Mouse (Mus musculus): ENCODE measurements around the gene B4galt5.
A peak's percentile ranks its signal among the peaks of the same experiment; 100 is the strongest.
"Not testable (repeated sequence)": the region's sequence is repeated elsewhere in the genome, so short reads cannot be mapped to it uniquely, and the experiment has no call there.

B4galt5 gene

DNA sequence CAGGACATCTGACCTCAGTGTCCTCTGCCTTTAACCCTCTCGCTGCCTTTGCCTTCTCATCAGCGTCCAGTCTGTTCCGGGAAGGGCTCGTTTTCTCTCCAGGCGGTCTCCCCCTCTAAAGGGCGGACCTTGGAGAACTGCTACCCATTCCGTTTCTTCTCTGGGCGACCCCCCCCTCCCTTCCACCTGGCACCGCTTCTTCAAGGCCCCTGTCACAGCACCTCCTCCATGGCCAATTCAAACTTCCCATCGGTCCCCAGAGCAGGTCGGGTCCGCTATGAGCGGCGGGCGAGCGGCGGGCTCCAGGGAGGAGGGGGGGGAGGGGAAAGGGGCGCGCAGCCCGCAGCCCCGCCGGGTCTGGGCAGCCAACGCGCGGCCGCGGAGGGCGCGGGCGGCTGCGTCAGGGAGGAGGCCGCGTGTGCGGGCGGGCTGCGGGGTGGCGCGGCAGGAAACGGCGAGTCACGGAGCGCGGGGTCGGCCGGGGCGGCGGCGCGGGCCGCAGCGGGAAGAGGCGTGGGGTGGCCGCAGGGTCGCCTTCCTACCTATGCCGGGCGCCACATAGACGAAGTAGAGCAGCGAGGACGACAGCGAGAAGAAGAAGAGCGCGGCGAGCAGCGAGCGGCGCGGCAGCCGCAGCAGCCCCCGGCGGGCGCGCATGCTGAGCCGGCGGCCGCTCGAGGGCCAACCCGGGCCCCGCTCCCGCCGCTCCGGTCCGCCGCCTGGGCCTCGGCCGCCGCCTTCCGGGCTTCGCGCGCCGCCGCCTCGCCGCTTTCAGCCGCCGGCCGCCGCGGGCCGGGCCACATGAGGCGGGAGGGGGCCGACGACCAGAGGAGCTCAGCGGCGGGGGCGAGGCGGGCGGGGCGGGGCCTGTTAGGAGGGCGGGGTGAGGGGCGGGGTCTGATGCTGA lies at the start of gene B4galt5:
Gene B4galt5, minus strand, starts transcription at position 808 of the 907 bp plus-strand sequence.
- DNase-seq: peak; percentile 54

GRCm38 (mm10) chr2:167396420-167396819 lies 47.4 kb upstream of the B4galt5 start:
- not testable (repeated sequence) for DNase-seq

DNA sequence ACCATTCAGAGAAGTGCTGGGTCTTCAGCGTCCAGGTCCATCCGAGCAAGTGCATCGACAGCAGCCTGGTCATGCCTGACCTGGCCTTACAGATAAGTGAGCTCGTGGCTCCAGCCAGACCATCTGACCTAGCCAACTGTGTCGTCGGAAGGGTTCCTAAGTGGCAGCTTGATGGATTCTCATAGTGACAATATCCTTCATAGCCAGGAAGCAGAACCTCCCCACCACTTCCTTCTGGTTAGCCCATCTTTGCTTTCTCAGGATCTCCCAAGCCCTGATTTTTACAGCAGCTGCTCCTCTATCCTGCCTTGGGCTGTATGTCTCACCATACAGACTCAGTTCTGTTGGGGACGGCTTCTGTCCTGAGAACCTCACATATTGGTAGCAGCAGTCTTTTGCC lies 45.4 kb upstream of the B4galt5 start:
- DNase-seq: no peak

DNA sequence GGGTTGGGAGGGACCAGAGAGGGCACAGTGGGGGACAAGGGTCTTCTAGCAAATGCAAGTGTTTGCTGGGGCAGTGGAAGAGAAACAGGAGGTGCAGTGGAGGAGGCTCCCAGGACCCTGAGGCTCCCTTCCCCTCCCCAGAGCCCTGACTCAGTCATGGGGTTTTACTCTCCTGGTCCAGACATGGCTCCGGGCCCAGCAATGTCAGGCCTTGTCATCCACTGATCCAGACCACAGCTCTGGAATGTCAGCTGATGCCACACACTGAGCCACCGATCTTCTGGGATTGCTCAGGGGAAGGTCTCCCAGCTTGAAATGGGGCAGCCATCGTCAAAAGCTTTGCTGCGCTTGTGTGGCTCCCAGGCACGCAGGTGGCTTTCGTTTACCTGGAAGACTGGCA lies 38.0 kb upstream of the B4galt5 start:
- DNase-seq: no peak

DNA sequence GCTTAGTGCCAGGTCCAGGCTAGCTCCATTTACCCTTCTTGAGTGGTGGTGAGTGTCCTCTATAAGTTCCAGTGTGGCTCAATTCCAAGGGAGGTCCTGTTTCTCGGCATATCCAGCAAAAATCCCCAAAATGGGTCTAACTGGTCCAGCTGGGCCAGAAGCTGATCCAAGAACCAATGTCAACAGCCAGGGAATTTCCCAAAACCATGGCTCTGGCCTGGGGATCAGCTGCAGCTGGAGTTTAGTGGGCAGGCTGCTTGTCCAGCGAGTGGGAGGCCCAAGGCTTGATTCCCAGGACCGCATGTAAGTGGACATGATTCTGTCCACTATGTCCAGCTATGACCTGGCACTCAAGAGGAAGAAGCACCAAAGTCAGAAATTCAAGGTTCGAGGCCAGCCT lies 37.5 kb upstream of the B4galt5 start:
- DNase-seq: no peak

GRCm38 (mm10) chr2:167383666-167384083 lies 34.7 kb upstream of the B4galt5 start:
- no peak for DNase-seq

GRCm38 (mm10) chr2:167382389-167382788 lies 33.4 kb upstream of the B4galt5 start:
- DNase-seq: no peak

DNA sequence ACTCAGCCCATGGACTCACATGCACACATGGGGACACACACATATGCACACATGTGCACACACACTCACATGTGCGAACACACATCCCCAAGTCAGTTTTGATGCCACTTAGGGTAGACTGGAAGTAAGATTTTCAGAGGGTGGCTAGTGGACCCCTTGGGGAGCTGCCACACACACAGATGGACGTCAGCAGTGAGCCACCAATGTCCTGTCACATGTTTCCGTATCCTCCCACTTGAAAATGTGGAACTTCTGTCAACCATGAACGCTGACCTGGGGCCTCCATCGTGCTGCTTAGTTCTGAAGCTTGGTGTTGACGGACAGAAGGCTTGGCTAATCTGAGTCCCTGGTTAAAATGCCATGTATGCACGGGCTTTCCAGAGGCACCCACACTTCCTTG lies 32.6 kb upstream of the B4galt5 start:
- DNase-seq: no peak

DNA sequence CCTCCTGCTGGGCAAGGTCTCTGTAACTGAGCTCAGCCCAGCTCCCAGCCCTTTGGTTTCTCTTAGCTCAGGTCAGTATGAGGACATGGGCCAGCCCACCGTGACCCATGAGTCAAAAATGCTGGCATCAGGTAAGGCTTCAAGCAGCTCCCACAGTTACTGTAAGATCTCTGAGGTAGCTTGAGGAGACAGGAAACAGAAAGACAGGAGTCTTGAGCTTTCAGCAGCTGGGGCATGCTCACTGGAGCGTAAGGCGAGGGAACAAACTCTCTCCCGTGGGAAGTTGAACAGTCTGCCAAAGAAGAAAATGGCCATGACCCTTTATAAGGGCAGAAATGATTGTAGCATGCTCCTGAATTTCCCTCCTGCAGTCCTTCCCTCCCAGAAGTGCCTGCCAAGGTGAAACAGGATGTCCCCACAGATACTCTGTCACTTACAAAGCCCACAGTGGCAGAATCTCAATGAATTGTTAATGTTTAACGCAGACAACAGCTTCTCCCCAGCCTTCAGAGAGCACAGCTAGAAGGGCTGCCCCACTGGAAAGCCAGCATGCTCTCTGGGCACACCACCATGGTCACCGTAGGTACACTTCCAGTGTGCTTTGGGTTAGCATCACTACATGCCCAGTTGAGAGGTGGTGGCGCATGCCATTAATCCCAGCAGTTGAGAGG lies 31.8 kb upstream of the B4galt5 start:
- no peak for DNase-seq

- no peak for DNase-seq
These were observed 30.0 kb upstream of the B4galt5 start for GRCm38 (mm10) chr2:167378972-167379371.

DNA sequence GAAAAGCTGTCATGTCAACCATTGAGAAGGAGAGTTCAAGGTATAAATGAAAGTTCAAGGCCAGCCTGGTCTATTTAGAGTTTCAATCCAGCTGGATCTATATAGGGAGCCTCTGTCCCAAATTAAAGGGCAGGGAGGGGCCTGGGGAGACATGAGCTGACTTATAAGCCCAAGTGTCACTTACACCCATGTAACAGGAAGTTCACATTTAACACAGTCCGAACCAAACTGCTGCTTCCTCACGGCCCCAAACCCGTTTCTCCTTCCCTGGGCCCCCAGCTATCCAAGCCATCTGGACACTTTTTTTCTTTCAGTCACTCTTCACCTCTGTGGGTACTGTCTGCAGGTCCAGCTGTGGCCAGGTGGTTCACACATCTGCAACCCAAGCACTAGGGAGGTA lies 28.7 kb upstream of the B4galt5 start:
- DNase-seq: no peak

DNA sequence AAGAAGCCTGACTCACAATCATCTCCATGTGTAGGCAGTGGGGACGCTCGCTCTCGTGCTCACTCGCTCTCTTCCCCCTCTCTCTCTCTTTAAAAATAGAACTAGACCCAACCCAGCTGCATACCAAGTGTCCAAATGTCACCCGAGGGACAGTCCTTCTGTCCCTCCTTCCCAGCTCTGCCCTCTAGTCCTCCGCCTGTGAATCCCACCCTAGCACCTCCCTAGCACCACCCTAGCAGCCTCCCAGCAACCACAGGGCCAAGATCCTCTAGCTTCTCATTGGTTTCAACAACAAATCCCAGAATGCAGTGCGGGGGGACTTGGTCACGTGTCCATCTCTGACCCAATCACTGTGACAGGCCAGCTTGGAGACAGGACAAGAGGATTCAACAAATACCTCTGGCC lies 27.2 kb upstream of the B4galt5 start:
- no peak for DNase-seq

DNA sequence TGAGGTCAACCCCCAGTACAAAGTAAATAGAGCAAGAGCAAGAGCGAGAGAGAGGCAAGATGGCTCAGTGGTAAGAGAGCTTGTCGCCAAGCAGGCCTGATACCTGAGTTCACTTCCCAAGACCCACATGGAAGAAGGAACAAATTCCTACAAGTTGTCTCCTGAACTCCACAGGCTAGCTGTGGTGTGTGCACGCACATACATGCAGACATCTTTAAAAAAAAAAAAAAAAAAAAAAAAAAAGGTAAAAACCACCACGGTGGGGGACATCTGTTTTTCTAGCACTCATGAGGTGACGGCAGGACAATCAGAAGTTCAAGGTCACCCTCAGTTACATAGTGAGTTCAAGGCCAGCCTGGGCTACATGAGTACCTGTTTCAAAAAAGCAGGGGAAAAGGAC lies 26.7 kb upstream of the B4galt5 start:
- no peak for DNase-seq

DNA sequence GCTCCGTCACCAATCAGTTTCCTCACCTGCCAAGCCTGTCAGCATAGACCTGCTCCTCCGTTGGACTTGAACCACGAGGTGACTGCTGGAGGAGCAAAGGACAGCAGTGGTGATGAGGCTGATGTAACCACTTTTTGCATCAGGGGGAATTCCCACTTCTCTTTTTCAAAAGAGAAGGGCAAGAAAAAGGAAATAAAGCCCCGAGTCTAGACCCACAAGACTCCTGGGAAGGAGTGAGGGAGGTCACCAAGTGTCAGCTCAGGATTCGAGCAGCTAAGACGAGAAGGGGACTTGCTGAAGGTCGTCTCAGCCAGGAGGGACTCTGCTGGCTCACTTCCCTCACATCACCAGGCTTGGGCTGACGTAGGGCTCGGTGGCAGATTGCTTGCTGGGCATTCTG lies 26.2 kb upstream of the B4galt5 start:
- DNase-seq: no peak

- DNase-seq: no peak
These were observed 25.3 kb upstream of the B4galt5 start for GRCm38 (mm10) chr2:167374191-167374805.

DNA sequence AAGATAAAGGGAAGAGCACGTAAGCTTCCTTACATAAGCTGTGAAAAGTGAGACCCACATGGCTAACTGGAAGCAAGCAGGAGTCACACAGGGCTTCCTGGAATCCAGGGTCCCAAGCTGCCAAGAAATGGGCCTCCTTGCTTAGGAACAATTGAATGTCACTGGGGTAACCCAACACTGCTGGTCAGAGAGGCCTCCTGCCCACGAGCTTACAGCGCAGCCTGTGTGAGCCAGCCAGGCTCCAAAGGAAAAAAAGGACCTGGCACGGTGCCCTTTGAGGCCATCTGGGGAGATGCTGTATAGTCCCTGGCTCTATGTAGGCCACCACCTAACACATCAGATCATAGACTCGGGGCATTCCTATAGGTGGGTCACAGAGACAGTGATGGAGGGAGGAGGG lies 24.3 kb upstream of the B4galt5 start:
- DNase-seq: peak; percentile 91

DNA sequence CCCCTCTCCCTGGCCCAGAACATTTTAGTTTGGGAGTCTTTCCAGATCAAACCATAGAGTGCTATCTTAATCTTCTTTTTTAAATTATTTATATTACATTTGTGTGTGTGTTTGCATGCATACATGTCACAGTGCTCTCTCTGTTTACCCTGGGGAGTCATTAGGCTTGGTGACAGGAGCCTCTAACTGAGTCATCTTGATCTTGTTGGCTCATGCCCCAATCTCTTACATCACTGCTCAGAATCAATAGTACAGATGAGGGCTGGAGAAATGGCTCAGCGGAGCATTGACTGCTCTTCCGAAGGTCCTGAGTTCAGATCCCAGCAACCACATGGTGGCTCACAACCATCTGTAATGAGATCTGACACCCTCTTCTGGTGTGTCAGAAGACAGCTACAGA lies 22.5 kb upstream of the B4galt5 start:
- no peak for DNase-seq

GRCm38 (mm10) chr2:167368328-167368727 lies 19.3 kb upstream of the B4galt5 start:
- no peak for DNase-seq

- DNase-seq: no peak
These were observed 18.8 kb upstream of the B4galt5 start for GRCm38 (mm10) chr2:167367777-167368281.

DNA sequence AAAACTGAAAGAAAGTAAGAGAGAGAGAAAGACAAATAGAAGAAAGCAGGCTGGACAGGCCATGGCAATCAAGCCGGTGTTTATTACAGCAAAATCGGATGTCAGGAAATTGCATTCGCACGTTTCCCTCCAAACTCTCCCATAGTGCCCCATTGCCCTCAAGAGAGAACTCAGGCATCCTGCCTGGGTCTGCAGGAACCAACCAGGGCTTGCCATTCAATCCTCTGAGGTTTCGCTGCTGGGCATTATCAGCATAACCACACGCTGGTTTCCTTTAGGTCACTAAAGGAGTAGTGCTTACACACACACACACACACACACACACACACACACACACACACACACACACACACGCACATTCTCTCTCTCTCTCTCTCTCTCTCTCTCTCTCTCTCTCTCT lies 18.3 kb upstream of the B4galt5 start:
- DNase-seq: no peak

DNA sequence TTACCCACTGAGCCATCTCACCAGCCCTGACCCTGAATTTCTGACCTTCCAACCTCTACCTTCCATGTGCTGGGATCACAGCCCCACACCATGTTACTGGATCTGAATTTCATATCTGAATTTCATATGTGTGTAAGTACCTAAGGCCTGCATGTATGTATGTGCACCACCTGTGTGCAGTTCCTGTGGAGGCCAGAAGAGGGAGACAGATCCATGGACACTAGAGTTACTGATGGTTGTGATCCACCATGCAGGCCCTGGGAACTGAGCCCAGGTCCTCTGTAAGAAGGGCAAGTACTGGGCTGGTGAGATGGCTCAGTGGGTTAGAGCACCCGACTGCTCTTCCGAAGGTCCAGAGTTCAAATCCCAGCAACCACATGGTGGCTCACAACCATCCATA lies 16.1 kb upstream of the B4galt5 start:
- no peak for DNase-seq

GRCm38 (mm10) chr2:167363272-167364045 lies 14.5 kb upstream of the B4galt5 start:
- no peak for DNase-seq

DNA sequence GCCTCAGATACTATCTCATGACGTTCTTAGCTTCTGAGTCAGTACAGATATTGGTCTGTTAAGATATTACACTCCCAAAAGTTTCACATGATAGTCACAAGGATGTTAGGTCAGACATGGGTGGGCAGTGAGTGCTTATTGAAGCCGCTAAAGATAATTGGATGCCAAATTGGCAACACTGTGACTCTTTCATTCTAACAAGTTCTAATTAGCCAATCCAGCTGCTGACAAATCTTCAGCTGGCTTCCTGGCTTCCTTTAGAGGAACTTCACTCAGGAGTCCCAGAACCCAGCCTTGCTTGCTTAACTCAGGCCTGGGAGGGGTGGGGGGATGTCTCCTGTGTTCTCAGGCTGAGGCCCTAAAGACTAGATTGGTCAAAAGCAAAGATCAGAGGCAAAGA lies 9.5 kb upstream of the B4galt5 start:
- DNase-seq: no peak

Measured in cerebellum, adult 11 months (tissue).